Mouse (Mus musculus) right cerebral cortex, postnatal 36 days (tissue): ENCODE measurements around the gene Cd38.
A peak's percentile ranks its signal among the peaks of the same experiment; 100 is the strongest.
"Not testable (repeated sequence)": the region's sequence is repeated elsewhere in the genome, so short reads cannot be mapped to it uniquely, and the experiment has no call there.

ENCODE experiments used
- DNase-seq, 2 experiments: peaks; one replicate each; pipeline ENCODE4 v3.0.0; 2022; ENCODE audit warnings: low spot score in 2 of 2, mixed read lengths in 1 of 2

The Cd38 gene

GRCm38 (mm10) chr5:43859663-43860062 lies 8.7 kb upstream of the Cd38 start:
- DNase-seq: no peak

DNA sequence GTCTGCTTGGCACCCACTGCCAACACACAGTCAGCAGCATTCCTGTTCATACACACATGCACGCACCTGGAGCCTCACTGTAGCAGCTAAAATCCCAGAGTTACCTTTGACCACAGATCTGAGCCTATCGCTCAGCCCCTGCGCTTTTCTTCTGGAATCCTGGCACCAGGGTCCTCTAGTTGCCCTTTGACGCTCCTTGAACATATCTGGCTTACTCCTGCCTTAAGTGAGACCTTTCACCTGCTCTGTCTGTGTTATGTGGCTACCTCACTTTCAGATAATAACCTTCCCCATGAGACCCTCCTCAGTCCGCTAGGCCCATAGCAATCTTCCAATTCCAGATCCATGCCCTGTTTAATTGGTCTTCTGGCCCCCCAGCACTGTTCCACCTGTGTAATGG lies 8.3 kb upstream of the Cd38 start:
- no peak for DNase-seq

GRCm38 (mm10) chr5:43860670-43861431 lies 7.5 kb upstream of the Cd38 start:
- DNase-seq: no peak

DNA sequence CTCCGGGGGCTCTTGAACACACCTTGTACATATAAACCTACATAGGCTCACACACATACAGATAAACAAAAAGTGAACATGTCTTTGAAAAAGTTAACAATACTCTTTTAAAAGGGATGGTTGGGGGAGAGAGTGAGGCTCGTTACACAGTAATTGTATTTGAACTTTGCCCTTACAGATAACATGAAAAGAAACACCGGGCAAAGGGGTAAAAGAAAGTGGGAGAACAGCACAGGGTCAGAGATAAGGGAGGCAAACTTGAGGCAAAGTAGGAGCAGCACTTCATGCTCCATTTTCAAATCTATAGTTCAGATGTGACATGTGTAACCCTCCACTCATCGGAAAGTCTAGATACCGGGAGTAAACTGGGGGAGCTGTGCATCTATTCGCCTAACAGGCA lies 4.7 kb upstream of the Cd38 start:
- DNase-seq: no peak

GRCm38 (mm10) chr5:43865316-43865715 lies 3.0 kb upstream of the Cd38 start:
- peak in 1 of 2 experiments; percentile 42 for DNase-seq

- DNase-seq: no peak
Measured at GRCm38 (mm10) chr5:43868711-43869600, 603 bp downstream of the Cd38 start.

DNA sequence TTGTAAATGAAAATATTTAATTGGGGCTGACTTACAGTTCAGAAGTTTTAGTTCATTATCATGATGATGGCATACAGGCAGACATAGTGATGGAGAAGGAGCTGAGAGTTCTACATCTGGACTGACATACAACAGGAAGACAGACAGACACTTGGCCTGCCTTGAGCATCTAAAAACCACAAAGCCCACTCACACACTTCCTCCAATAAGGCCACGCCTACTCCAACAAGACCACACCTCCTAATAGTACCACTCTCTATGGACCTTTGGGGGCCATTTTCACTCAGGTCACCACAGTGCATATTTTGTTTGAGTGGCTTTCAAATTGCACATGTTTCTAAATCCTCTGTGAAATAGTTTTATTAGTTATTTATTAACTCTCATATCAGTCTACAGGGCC lies 3.5 kb downstream of the Cd38 start:
- DNase-seq: no peak

GRCm38 (mm10) chr5:43872652-43873051 lies 4.3 kb downstream of the Cd38 start:
- DNase-seq: no peak

GRCm38 (mm10) chr5:43882034-43882433 lies 13.7 kb downstream of the Cd38 start:
- DNase-seq: no peak

DNA sequence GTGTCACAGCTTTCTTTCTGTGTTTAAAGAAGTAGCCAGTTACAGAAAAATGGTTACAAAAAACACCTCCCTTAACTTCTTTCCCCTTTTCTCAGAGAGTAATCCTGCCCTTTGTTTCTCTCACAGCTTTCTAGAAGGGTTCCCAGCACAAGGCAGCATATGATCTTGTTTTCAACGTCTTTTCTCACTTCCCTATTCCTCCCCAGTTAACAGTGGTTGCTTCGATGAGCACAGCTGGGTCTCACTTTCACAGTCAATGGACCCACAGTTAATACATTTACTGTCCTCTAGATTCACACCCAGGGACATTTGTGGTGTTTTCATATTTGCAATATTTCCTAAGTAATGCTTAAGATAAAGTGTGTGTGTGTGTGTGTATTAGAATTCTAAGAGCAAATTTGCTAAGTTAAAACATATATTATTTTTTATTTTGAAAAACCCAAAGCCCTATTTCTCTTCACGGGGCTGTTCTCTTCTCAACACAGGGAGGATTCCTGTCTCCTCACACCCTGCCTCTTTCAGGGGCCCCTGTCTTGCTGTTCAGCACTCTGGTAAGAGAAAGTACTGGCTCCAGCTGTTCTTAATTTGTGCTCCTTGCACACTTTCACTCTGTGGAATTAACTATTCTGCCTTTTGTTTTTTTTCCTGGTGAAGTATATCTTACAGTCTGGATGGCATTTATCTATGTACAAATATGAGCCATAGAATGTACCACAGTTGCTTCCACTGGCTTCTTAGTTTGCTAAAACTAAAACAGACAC lies 16.9 kb downstream of the Cd38 start:
- no peak for DNase-seq

DNA sequence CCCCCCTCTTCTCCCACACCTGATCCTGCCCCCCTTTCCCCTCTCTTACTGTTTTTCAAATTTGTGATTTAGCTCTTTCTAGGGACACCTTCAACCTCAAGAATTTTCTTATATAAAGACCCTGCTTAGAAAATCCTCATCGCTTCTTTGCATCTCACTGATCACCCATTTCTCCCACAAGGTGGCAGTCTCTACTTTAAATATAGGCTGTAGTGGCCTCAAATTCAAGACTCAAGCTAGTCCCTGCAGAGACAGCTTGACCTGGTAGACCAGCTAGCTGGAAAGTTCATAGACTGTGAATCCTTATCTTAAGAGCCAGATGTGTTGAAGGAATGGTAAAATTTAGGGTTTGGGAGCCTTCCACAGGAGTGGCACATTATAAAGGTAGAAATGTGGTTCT lies 24.0 kb downstream of the Cd38 start:
- peak in 1 of 2 experiments; percentile 7 for DNase-seq

- DNase-seq: peak in 1 of 2 experiments; percentile 6
Measured at GRCm38 (mm10) chr5:43894113-43894512, 25.8 kb downstream of the Cd38 start.

DNA sequence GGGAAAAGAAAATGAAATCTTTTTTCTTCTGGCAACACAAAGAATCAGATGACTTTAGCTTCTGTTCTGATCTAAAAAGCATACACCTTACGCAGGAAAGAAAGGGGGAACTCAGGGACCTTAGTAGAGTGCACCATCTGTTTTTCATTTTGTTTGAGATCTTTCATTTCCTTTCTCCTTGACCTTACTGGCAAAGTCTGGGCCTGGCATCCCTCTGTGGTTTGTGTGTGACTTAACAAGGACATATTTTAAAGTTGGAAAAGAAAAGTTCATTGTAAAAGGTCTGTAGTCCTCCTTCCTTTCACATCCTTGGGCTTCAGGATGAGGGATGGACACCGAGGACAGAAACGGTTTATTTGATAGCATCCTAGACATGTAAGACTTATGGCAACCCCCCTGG lies 27.6 kb downstream of the Cd38 start:
- DNase-seq: no peak

DNA sequence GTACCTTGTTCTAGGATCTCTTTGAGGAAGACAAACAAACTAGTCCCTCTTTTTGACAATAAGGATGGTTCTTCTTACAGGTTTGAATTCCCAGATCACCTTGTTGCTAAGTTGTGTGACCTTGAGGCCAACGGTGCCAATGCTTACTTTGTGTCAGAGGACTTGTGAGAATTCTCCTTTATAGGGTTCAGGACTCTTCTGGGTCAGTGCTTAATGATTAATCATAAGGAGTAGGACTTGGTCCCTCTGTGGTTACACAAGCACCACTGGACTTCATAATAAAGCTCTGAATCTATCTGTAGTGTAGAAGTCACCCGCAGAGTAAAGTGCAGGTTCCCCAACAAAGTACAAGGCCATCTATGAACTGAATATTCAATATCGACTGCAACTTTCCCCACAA lies 36.3 kb downstream of the Cd38 start:
- DNase-seq: no peak

- DNase-seq: no peak
Measured at GRCm38 (mm10) chr5:43909213-43909612, 40.9 kb downstream of the Cd38 start.

DNA sequence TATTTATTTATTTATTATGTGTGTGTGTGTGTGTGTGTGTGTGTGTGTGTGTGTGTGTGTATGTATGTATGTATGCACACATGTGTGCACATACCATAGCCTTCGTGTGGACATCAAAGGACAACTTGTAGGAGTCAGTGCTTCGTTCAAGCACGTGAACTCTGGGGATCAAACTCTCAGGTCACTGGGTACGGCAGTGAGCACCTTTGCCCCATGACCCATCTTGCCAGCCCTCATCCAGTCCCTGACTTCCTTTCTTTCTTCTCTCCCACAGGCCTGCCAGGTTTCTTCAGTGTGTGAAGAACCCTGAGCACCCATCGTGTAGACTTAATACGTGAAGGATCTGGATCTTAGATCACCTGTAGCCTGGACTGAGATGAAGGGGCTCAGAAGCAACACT lies 41.7 kb downstream of the Cd38 start:
- DNase-seq: no peak

DNA sequence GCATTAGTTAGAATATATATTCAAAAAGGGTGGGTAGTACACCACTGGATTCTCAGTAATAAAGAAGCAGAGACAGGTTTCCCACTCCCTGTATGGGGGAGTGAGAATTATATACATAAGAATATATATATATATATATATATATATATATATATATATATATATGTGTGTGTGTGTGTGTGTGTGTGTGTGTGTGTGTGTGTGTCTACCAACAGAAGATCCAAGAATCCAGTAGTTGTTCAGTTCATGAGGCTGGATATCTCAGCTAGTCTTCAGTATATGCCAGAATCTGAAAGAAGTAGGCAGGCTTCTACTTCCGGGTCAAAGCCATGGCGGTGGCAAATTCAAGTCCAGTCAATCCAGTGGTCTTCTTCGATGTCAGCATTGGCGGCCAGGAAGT lies 44.5 kb downstream of the Cd38 start, which contains the start of gene Gm7879:
Gene Gm7879 (plus strand): TSS at position 301 of the 400 bp plus-strand sequence.
- DNase-seq: not testable (repeated sequence)

DNA sequence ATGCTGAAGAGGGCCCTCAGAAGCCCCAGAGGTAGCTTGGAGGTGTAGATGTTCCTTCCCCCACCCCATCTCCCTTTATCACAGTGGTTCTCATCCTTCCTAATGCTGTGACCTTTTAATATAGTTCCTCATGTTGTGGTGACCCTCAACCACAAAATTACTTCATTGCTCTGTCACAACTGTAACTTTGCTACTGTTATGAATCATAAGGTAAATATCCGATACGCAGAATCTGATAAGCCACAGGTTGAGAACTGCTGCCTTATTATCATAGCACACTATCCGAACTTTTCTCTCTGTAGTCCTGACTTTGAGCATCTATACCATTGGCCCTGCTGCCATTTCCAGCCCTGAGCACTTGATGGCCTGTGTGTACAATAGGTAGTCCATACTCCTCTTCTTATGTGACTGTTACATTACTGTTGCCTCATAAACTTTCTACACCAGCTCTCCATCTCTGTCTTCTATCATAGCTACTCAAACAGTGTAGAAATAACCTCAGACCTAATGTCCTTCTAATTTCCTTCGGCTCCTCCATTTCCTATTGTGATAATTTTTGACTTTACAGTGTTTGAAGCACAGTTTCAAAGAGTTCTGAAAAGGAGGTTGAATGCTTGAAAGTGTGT lies 47.0 kb downstream of the Cd38 start:
- no peak for DNase-seq

DNA sequence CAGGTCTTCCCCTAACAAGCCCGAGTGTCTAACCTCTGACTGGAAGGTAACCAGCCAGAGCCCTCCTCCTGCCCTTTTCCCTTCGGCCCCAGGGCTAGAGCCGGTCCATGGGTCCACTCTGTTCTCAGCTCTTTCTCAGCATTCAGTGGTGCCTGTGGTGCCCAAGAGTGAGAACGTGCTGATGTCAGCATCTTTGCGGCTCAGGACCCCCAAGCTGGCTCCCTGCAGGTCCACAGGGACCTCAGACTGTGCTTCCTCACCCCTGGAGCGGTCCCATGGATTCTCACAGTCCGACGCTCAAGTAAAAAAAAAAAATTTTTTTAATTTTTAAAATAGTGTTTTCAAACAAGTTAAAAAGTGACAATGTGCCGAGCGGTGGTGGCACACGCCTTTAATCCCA lies 53.5 kb downstream of the Cd38 start:
- DNase-seq: no peak

GRCm38 (mm10) chr5:43923933-43924332 lies 55.6 kb downstream of the Cd38 start:
- DNase-seq: peak; percentile 13 to 39

DNA sequence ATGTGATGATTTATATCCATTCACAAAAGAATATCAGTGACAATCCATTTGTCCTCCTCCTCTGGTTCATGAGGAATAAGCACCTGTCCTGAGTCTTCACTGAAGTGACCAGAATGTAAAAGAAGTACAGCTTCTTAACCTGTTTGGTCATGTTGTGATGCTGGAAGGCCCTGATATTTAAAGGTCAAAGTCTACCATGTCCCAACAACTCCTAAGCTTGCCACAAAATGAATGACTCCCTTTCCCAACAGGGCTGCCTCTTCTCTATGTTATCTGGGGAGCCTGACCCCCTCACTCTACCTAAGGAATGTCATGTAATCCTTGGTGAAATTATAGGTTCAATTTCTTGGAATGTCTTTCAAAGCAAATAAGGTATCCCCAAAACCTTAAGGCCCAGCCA lies 59.4 kb downstream of the Cd38 start:
- DNase-seq: no peak

DNA sequence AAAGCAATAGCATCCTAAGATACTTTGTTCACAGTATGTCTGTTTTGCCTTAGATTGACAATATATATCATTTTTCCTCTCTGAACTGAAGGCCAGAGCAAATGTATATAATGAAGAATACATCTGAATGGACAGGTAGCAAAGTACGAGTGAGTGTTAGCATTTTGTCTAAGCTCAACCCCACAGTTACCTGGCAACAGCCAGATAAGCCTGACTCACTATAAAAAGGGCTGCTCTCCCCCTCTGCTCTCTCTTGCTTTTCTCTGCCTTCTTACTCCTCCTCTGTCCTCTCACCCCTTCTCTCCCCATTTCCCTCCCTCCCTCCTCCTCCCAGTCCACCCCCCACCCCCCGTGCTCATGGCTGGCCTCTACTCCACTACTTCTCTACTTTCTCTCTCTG lies 64.9 kb downstream of the Cd38 start:
- DNase-seq: no peak
